Mouse (Mus musculus): ENCODE measurements around the gene Pdcd4.

The Pdcd4 gene

DNA sequence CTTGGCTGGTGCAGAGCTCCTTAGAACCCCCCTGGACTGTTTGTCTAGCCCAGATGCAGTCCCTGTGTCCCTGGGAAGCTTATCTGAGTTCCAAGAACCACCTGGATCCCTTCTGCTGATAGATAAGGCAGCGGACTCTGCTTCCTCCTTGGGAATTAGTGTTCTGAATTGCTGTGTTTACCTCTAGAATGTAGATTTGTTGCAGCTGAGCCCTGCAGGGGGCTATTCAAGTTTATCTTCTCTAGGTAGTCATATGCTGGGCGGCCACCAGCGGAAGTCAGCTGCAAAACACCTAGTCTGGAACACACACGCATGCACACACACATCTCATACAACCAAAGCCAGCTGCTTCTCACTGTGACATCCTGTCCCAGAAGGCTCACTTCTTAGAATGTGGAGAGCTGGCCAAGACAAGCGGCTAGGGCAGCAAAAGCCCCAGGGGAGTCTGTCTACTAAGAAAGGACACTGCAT is 1.2 kb upstream of the Pdcd4 start:
- ChIA-PET POLR2A (interaction anchor here in 3 of 4 experiments (0.6 to 4.1 kb wide), 59 partner anchors 9 to 1335 kb away, joined by 3 to 104 read pairs (median 4); partner anchors contain the start of genes Bbip1 (in 2 of the 3), Shoc2 (in 2 of the 3) and Smc3 (in 1 of the 3)), CTCF (interaction anchor here in 1 of 4 experiments (1.2 kb wide), 1 partner anchor 49 kb away, joined by 3 read pairs; no protein-coding TSS in a partner anchor)

DNA sequence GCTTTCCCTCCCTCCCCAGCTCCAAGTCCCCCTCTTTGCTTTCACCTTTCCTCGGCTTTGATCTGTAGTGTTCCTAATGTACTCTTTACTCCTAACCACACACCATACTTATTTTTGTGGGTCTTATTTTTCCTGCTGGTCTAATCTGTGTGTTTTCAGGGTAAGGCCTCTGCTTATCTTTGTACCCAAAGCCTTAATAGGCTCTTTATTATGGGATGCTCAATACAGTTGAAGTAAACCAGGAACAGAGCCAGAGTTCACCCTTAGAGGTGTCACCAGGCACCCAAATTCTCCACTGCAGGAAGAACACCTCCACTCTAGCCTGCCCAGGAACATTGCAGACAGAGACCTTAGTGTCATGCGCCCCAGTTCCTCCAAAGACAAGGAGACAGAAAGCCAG is 462 bp upstream of the Pdcd4 start:
- CTCF ChIA-PET, result interaction anchor here in 1 of 4 experiments (1.2 kb wide), 1 partner anchor 50 kb away, joined by 3 read pairs; no protein-coding TSS in a partner anchor
- POLR2A ChIA-PET, result interaction anchor here in 3 of 4 experiments (0.6 to 4.1 kb wide), 38 partner anchors 9 to 1335 kb away, joined by 3 to 104 read pairs (median 5); partner anchors contain the start of genes Bbip1 (in 2 of the 3), Shoc2 (in 2 of the 3) and Smc3 (in 1 of the 3)

DNA sequence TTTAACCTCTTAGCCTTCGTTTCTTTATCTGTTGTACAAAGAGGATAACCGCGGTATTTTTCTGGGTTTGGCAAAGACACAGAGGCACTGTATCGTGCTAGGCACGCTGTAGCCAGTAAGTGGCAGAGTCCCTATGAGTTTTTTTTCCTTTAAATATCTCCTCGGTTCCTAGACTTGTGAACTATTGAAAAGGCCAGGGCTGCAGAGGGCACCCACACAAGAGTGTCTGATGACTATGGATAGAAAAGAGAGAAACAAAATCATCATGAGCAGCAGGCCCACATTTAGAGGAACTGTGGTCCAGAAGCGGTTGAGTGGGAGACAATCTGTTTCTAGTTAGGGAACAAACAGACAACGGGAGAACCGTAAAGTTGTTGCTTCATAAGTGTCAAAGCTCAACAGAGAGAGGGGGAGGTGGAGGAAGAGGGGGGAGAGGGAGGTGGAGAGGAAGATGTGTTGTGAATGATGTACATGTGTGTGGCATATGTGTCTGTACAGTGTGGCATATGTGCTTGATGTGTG is 868 bp downstream of the Pdcd4 start:
- ChIA-PET POLR2A (interaction anchor here in 3 of 4 experiments (0.7 to 2.6 kb wide), 6 partner anchors 10 to 58 kb away, joined by 3 to 28 read pairs (median 5); no protein-coding TSS in a partner anchor), CTCF (no interaction called here)

DNA sequence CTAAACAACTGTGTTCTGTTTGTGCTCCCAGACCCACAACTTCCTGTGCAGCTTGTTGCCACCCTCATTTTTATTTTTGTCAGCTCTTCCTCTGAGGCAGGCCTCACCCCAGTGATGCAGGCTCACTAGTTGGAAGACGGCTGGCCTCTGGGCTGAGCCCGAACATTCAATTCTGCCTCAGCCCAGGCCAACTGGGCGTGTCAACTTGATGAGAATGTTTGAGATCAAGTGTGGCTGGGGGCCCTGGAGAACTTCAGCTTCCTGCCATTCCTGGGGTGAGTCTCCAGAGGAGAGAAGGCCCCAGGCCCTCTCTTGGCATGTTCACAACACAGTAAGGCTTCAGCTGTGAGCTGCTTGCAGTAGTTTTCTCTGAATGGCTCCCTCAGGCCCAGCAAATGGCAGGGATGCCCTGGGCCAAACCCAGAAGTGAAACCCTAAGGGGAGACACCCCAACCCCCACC is 1.7 kb downstream of the Pdcd4 start:
- ChIA-PET CTCF (no interaction called here), POLR2A (interaction anchor here in 3 of 4 experiments (0.6 to 2.6 kb wide), 9 partner anchors 9 to 583 kb away, joined by 3 to 28 read pairs (median 3); partner anchors contain the start of genes Bbip1 (in 1 of the 3), Mxi1 (in 1 of the 3) and Shoc2 (in 1 of the 3))

DNA sequence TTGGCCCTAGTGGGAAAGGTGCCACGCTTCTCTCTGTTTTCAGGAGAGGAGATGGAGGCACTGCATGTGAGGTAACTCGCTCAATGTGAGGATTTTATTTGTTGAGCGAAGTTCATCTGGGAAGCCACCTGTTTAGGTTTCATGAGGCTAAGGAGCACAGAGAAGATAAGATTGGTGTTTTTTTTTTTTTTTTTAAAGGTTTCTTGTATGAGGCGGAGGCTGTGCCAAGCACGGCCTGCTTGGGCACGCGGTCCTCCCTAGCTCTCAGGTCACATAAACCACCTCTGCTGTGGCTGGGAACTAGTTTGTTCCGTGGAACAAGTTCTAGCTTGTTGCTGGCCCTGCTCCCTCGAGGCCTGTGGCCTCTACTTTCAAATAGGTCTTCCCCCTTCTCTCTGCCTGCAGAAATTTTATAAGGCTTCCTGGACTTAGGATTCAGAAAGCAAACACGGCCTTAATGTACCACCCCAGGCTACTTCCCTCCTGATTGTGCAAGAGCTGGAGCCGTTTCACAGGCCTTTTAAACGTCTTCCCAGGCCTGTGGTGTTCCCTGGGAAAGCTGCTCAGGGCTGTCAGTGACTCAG is 2.6 kb downstream of the Pdcd4 start:
- CTCF ChIA-PET, result interaction anchor here in 1 of 4 experiments (0.7 kb wide), 1 partner anchor 474 kb away, joined by 4 read pairs; no protein-coding TSS in a partner anchor
- POLR2A ChIA-PET, result interaction anchor here in 3 of 4 experiments (0.6 to 2.6 kb wide), 7 partner anchors 8 to 611 kb away, joined by 3 to 28 read pairs (median 3); partner anchors contain the start of genes Bbip1 (in 1 of the 3) and Shoc2 (in 1 of the 3)

DNA sequence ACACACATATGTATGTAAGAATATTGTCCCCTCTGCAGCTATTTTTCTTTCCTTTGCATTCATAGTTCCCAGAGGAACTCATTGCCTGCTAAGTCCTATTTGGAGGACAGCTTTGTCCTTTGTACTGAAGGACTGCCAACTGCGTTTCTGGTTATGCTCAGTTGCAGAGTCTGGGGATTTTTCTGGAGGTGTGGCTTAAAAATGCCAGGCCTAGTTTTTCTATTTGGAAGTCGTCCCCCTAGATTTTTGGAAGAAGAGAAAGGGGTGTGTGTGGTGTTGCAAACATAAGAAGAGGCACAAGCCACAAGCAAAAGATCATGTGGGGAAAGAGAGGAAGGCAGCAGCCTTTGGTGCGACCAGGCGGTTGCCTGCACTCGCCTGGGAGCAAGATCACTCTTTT is 6.0 kb downstream of the Pdcd4 start:
- ChIA-PET POLR2A (interaction anchor here in 2 of 4 experiments (0.6 to 1.2 kb wide), 4 partner anchors 17 to 298 kb away, joined by 3 to 8 read pairs (median 4); no protein-coding TSS in a partner anchor), CTCF (no interaction called here)

DNA sequence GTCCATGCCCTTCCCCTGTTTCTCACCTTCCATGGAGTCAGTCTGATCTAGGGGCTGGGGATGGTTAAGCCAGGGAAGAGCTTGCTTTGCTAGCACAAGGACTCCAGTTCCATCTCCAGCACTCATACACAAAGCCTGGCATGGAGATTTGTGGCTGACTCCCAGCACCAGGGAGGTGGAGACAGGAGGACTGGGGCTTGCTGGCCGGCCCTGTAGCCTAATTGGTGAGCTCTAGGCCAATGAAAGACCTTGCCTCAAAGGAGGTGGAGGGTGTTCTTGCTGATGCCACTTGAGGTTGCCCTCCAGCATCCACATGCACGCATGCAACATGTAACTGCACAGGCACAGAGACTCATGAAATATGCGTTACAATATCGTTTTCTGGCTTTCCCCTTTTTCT is 6.5 kb downstream of the Pdcd4 start:
- CTCF ChIA-PET, result interaction anchor here in 1 of 4 experiments (0.6 kb wide), 1 partner anchor 93 kb away, joined by 3 read pairs; no protein-coding TSS in a partner anchor

DNA sequence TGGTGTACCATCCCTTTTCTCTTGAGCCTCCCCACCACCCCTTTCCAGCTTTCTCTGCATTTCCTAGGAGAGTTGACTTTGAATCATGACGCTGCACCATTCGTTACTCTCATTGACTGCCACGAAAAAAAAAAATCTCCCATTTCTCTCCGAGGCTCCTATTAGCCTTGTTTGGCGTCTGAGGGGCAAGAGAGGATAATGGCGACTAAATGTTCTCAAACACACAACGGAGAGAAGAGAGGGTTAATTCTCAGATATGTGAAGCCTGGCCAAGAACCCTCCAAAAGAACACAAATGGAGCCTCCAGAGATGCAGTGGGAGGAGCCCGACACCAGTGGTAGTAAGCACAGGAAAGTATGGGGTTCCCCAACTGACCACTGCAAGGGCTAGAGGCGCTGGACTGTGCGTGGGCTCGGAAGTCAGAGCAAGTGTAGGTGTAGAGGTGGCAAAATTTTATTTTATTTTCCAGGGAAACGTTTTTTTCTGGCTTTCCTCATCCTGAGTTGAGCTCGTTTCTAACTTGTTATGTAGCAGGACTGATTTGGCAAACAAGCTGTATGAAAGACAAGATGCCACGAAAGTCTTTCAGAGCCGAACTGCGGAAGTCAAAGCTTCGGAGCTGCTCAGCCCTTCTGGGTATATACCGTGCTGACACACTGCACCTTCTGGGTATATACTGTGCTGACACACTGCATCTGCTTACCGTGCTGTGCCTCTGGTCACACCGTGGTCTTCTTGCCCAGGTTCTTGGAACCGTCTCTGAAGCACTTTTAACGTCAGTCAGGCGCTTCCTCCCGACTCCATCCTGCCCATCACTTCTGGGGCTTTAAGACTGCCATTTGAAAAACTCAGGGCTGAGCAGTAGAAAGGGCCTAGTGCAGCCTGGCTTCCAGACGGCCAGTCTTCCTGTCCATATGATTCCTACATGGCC is 7.2 kb downstream of the Pdcd4 start:
- ChIA-PET CTCF (interaction anchor here in 1 of 4 experiments (0.6 kb wide), 1 partner anchor 94 kb away, joined by 3 read pairs; no protein-coding TSS in a partner anchor), POLR2A (interaction anchor here in 3 of 4 experiments (0.5 to 1.2 kb wide), 6 partner anchors 9 to 78 kb away, joined by 3 to 4 read pairs (median 3); no protein-coding TSS in a partner anchor)

More for the DNA sequence above, 6.5 kb downstream of the Pdcd4 start:
- POLR2A ChIA-PET, result interaction anchor here in 2 of 4 experiments (0.5 to 1.2 kb wide), 6 partner anchors 8 to 299 kb away, joined by 3 to 8 read pairs (median 4); no protein-coding TSS in a partner anchor

DNA sequence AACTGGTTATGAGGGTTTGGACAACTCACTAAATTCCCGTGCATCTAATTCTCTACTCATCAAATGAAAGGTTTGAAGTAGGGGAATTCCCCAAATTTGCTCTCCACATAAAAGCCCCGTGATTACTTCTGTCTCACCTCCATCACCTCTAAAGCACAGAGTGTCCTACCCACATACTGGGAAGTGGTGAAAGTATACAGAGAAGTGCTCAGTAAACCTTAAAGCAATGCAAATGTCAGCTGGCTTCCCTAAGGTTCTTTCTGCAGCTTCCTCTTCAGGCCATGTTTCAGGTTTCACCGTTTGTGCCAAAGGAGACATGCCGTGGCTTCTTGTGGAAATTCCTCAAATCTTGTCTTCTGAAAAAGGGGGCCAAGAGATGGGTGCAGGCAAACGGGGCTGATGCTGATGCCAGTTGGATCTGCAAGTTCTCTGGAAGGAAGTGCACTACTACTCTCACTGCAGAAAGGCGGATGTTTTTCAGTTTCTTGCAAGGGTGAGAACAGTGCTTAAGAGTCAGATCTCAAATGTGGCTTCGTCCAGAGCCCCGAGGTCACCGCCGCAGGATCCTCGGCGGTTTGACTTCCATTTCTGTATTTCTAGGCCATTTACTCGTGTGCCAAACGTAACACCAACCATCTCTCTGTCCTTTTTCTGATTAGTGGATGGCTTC is 8.0 kb downstream of the Pdcd4 start:
- CTCF ChIA-PET, result no interaction called here
- POLR2A ChIA-PET, result interaction anchor here in 3 of 4 experiments (0.9 to 6.2 kb wide), 5 partner anchors 8 to 79 kb away, joined by 3 to 71 read pairs (median 4); partner anchors contain the start of gene Pdcd4 (in 2 of the 3)

DNA sequence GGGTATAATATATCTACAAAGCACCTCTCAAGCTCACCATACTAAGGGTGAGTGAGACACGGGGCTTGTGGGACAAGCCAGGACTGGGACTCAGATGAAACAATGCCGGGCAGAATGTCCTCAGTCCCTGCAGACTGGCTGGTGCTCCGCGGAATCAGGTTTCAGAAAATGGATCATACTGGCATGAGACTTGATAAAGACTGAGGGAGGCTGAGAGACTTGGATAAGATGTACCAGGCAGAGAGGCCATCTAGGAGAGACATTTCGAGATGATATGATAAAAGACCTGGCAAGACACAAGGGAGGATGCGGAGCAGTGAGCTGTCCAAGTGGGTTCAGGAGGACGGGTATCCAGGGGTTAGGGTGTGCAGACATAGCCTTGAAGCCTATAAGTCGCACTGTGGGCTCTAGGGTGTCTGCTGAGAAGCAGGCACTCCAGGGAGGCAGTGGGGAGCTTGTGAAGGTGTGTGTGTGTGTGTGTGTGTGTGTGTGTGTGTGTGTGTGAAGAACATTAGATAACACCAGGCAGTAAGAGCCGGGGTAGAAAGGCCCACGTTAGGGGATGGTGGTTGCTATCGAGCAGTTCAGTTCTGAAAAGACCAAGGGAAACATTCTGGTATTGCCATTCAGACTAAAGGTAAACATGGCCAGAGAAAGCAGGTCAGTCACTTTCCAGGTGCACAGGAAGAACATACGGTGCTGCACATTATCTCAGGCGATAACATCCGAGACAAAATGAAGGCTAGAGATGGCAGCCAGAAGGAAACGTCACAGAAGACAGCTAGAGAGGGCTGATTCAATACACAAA is 10.1 kb downstream of the Pdcd4 start:
- CTCF ChIA-PET, result interaction anchor here in 1 of 4 experiments (0.6 to 1.8 kb wide), 3 partner anchors 22 to 197 kb away, joined by 3 to 6 read pairs (median 3); no protein-coding TSS in a partner anchor
- POLR2A ChIA-PET, result interaction anchor here in 3 of 4 experiments (0.6 to 6.2 kb wide), 38 partner anchors 8 to 305 kb away, joined by 3 to 104 read pairs (median 7); partner anchors contain the start of genes Bbip1 (in 2 of the 3), Pdcd4 (in 2 of the 3), Shoc2 (in 2 of the 3) and Smc3 (in 2 of the 3)

DNA sequence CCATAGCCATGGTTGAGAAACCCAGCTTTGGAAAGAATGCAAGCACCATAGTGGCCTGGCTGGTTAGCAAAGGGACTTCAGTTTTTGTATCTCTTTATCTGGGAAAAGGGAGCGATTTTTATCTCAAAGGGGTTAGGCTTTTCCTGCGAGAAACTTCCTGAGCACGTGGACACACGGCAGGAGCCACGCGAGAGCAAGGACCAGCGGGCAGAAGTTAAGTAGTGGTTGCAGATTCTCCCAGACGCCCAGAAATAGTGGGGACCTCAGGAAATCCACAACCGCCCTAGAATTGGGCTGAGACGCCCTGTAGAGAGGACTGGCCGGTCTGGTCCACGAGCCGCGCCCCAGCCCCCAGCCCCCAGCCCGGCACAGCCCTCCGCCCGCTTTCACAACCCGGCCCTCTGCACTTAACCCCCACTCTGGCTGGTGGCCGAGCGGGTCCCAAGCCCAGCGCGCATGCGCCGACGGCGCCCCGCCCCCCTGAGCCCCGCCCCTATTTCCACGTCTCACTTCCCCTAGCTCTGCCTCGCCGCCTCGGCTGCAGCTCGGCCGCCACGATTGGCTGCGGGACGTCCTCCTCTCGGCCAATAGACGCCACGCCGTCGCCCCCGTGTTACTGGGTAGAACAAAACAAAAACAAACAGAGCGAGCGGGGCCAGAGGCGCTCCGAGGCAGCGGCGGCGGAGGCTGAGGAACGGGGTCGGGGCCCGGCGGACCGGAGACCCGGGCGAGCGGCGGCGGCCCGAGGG is 10.9 kb downstream of the Pdcd4 start:
- POLR2A ChIA-PET, result interaction anchor here (0.6 to 6.2 kb wide), 83 partner anchors 8 to 1546 kb away, joined by 3 to 104 read pairs (median 4); partner anchors contain the start of genes Bbip1 (in 3 of the 4), Shoc2 (in 3 of the 4), Pdcd4 (in 2 of the 4) and Smc3 (in 2 of the 4)
- CTCF ChIA-PET, result interaction anchor here in 2 of 4 experiments (0.6 to 1.8 kb wide), 9 partner anchors 22 to 829 kb away, joined by 3 to 8 read pairs (median 3); no protein-coding TSS in a partner anchor

DNA sequence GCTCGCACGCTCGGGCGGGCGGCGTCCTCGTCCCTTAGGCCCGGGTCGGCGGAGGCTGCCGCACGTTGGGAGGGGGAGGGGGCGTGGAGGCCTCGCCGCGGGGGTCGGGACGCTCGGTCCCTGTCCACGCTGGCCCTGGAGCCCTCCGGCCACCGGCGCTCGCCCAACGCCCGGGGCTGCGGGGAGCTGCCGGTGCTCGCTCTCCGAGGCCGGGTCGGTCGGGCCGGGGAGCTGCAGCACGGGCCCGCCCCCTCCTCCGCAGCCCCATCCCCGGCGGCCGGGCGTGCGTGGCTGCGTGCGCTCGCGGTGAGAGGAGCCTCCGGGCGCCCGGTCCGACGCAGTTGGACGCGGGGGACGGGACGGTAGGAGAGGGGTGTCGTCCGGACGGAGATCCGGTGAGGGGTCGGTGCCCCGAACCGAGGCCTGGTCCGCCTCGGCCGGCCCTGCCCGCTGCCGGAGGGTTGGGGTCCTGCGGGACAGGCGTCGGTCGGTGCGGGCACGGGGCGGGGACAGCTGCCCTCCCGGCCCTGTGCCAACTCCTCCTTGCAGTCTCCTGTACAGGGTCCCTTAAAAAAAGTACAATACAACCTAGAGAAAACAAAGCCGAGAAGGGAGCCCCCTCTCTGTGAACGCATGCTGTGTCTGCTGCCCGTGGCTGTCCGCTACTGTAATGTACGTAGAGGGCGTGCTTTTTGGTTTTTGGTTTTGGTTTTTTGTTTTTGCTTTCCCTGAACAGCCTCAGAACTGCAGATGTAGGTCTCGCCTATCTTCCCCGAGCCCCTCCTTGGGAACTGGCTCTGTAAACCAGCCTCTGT is 11.7 kb downstream of the Pdcd4 start:
- POLR2A ChIA-PET, result interaction anchor here in 3 of 4 experiments (0.6 to 6.2 kb wide), 72 partner anchors 8 to 1545 kb away, joined by 3 to 104 read pairs (median 4); partner anchors contain the start of genes Bbip1 (in 3 of the 3), Shoc2 (in 3 of the 3), Pdcd4 (in 2 of the 3) and Smc3 (in 2 of the 3)
- CTCF ChIA-PET, result interaction anchor here in 3 of 4 experiments (0.6 to 1.8 kb wide), 7 partner anchors 40 to 211 kb away, joined by 3 to 8 read pairs (median 3); no protein-coding TSS in a partner anchor

DNA sequence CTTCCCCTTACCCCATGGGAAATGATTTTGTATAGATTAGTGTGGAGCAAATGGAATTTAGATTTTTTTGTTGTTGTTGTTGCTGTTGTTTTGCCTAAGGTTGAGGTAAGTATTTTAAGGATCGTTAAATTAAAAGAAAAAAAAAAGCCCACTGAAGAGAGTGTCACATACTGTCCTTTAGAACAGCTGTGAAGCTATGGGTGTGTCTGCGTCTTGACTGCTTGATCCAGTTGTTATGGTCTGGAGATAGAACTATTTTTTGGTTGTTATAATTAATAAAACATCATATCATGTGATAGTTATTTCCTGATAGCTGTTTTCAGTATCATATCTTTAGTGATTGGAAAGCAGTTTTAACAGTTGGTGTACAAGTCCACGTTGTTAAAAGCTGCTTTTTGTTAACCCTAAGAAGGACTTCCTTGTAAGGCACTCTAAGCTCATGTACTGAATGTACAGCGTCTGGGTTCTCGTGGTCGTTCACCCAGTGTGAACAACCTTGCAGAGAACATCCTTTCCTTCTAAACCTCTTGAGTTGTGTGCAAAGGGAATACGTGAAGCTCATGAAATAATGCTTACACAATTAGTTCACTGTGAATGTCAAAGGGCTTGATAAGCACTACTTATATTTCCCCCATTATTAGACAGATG is 12.9 kb downstream of the Pdcd4 start:
- ChIA-PET POLR2A (interaction anchor here in 3 of 4 experiments (0.6 to 6.2 kb wide), 17 partner anchors 9 to 1577 kb away, joined by 3 to 104 read pairs (median 3); partner anchors contain the start of genes Bbip1 (in 2 of the 3), Pdcd4 (in 2 of the 3) and Shoc2 (in 2 of the 3)), CTCF (interaction anchor here in 3 of 4 experiments (0.5 to 1.2 kb wide), 3 partner anchors 65 to 1862 kb away, joined by 3 to 8 read pairs (median 5); partner anchors contain the start of gene Adra2a (in 1 of the 3))
